Mouse (Mus musculus): ENCODE measurements around the gene Mst1r.
A peak's percentile ranks its signal among the peaks of the same experiment; 100 is the strongest.

Gene Mst1r

GRCm38 (mm10) chr9:107914764-107915420 is 8.2 kb downstream of the Mst1r start:
- DNase-seq (ENCODE audit: low read depth): no peak

GRCm38 (mm10) chr9:107917895-107918608 is 11.4 kb downstream of the Mst1r start:
- DNase-seq (ENCODE audit: low read depth): no peak

- DNase-seq (ENCODE audit: low read depth): no peak
Measured at GRCm38 (mm10) chr9:107918884-107919283, 12.2 kb downstream of the Mst1r start.

GRCm38 (mm10) chr9:107919441-107919840 is 12.8 kb downstream of the Mst1r start:
- no peak for DNase-seq (ENCODE audit: low read depth)

- no peak for DNase-seq (ENCODE audit: low read depth)
Measured at GRCm38 (mm10) chr9:107923021-107923420, 16.3 kb downstream of the Mst1r start.

GRCm38 (mm10) chr9:107923956-107924355 is 17.3 kb downstream of the Mst1r start:
- no peak for DNase-seq (ENCODE audit: low read depth)

- DNase-seq (ENCODE audit: low read depth): no peak
Measured at GRCm38 (mm10) chr9:107925251-107925650, 18.6 kb downstream of the Mst1r start.

- DNase-seq (ENCODE audit: low read depth): no peak
Measured at GRCm38 (mm10) chr9:107926920-107927420, 20.3 kb downstream of the Mst1r start.

- no peak for DNase-seq (ENCODE audit: low read depth)
Measured at GRCm38 (mm10) chr9:107927749-107928148, 21.1 kb downstream of the Mst1r start.

- DNase-seq (ENCODE audit: low read depth): no peak
Measured at GRCm38 (mm10) chr9:107928169-107928568, 21.5 kb downstream of the Mst1r start, which contains the start of gene Actl11. Gene Actl11 (plus strand): TSS chr9:107928469.

GRCm38 (mm10) chr9:107932221-107932620 is 25.5 kb downstream of the Mst1r start:
- DNase-seq (ENCODE audit: low read depth): no peak

- no peak for DNase-seq (ENCODE audit: low read depth)
Measured at GRCm38 (mm10) chr9:107934146-107934545, 27.5 kb downstream of the Mst1r start.

GRCm38 (mm10) chr9:107935374-107935773 is 28.7 kb downstream of the Mst1r start, which contains the start of gene Camkv:
Gene Camkv (plus strand): TSS chr9:107935674.
- no peak for DNase-seq (ENCODE audit: low read depth)

- no peak for DNase-seq (ENCODE audit: low read depth)
Measured at GRCm38 (mm10) chr9:107935790-107936214, 29.1 kb downstream of the Mst1r start.

- no peak for DNase-seq (ENCODE audit: low read depth)
Measured at GRCm38 (mm10) chr9:107936215-107936822, 29.6 kb downstream of the Mst1r start.

GRCm38 (mm10) chr9:107936831-107937230 is 30.2 kb downstream of the Mst1r start:
- no peak for DNase-seq (ENCODE audit: low read depth)

GRCm38 (mm10) chr9:107947241-107948194 is 40.8 kb downstream of the Mst1r start:
- DNase-seq (ENCODE audit: low read depth): no peak

GRCm38 (mm10) chr9:107949184-107949921 is 42.7 kb downstream of the Mst1r start:
- no peak for DNase-seq (ENCODE audit: low read depth)

- DNase-seq (ENCODE audit: low read depth): no peak
Measured at GRCm38 (mm10) chr9:107949922-107950235, 43.2 kb downstream of the Mst1r start, which contains the start of gene Traip. Gene Traip (plus strand): TSS chr9:107950136.

GRCm38 (mm10) chr9:107950460-107951355 is 44.0 kb downstream of the Mst1r start:
- DNase-seq (ENCODE audit: low read depth): peak; percentile 70

Measured in fibroblast of lung, adult 2 months (primary cell).